Mouse (Mus musculus): ENCODE data around the gene Camk2d.

- TF ChIP-seq CTCF (IDR thresholded peaks at IDR 0.05; ENCODE audit: low read depth, low read length) (no peak), GATA1 (IDR thresholded peaks at IDR 0.05; ENCODE audit: borderline replicate concordance, low read length) (no peak), POLR2AphosphoS5 (IDR thresholded peaks at IDR 0.05; ENCODE audit: insufficient replicate concordance, low read depth, low read length) (no peak), TAL1 (conservative IDR thresholded peaks at IDR 0.05; ENCODE audit: low read depth, low read length) (no peak)
Measured at GRCm38 (mm10) chr3:126667019-126667418, 70.9 kb downstream of the Camk2d start.

Measured in G1E (cell line).